Mouse (Mus musculus): ENCODE measurements around the gene Cyp1a1. TPM values are rescaled to one million over a fixed set of nuclear protein-coding genes. Genes with fewer than 3 reads are reported as not detected.
A peak's percentile ranks its signal among the peaks of the same experiment; 100 is the strongest.

Cyp1a1 gene
- 0.11 and 0.14 TPM in 2 replicates for polyA plus RNA-seq (2015; fragmentation: Nextera tagmentation; extraction: Ambion mirVana)

- no peaks in the 10 kb centered on the region for H3K4me1 ChIP-seq
- H3K9me3 ChIP-seq: no peaks in the 10 kb centered on the region
- H3K36me3 ChIP-seq: no peaks in the 10 kb centered on the region
- H3K4me3 ChIP-seq: no peak within 1 kb of the TSS
- H3K27ac ChIP-seq: no peak within 1 kb of the TSS
- H3K9ac ChIP-seq: no peak within 1 kb of the TSS
- H3K4me2 ChIP-seq: no peak within 1 kb of the TSS
- 85% methylated on average over 2 of the region's 2 CpGs for WGBS
- ATAC-seq (ENCODE audit: borderline replicate concordance, extremely low read depth, low FRiP score, low TSS enrichment): no peak
- no peaks in the 10 kb centered on the region for H3K27me3 ChIP-seq
Observed at GRCm38 (mm10) chr9:57687751-57688150, at the start of gene Cyp1a1. TSS of gene Cyp1a1 (plus strand) at chr9:57687928.

DNA sequence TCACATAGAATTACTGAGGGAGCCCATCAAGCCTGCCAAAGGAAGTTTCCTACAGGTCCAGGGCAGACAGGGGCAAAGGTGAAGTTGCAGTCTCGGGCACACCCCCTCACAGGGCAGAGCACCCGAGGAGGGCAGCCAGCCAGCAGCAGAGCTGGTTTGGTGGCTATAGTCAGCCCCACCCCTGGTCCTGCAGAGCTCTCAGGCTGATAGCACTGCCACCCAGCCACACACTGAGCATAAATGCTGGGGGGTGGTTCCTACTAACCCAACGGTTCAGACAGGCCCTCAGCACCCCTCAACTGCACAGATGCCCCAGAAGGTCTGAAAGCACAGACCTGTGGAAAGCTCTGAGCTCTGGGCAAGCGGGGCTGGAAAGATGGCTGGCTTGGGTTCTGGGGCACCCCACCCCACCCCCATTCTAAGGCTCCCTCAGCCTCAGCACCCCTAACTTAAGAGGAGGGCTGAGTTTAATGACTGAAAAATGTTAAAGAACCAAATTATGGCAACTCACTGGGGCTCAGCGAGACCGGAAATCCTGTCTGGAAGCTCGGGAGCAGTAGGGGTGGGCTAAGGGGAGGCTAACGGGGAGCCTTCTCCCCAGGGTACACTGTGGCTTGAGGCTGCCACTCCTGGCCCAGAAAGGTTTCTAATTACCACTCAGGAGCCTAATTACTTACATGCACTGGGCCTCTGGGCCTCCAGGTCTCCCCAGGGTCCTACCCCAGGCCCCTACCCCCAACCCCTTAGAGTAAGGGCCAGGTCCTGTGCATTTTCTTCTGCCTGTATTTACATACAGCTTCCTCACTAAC, 48.9 kb upstream of the Cyp1a1 start:
- H3K27ac ChIP-seq: peak overlapping the region; percentile 88
- no peaks in the 10 kb centered on the region for H3K9me3 ChIP-seq
- H3K4me2 ChIP-seq: peak overlapping the region; percentile 45
- no peaks in the 10 kb centered on the region for H3K27me3 ChIP-seq
- H3K9ac ChIP-seq: peak overlapping the region; percentile 21
- H3K4me3 ChIP-seq: no peak overlapping the region
- whole genome bisulfite sequencing: 31% methylated on average over 8 of the region's 8 CpGs
- H3K4me1 ChIP-seq: peaks cover 67% of the 10 kb centered on the region
- no peaks in the 10 kb centered on the region for H3K36me3 ChIP-seq
- peak; percentile 50; the same call in 1 of the 2 replicates for ATAC-seq (ENCODE audit: borderline replicate concordance, extremely low read depth, low FRiP score, low TSS enrichment)

- peak overlapping the region; percentile 45 for H3K4me2 ChIP-seq
- H3K27ac ChIP-seq: peak overlapping the region; percentile 88
- H3K4me1 ChIP-seq: peaks cover 73% of the 10 kb centered on the region
- H3K9me3 ChIP-seq: no peaks in the 10 kb centered on the region
- no peaks in the 10 kb centered on the region for H3K27me3 ChIP-seq
- no peaks in the 10 kb centered on the region for H3K36me3 ChIP-seq
- WGBS: 62% methylated on average over 5 of the region's 5 CpGs
- ATAC-seq (ENCODE audit: borderline replicate concordance, extremely low read depth, low FRiP score, low TSS enrichment): no peak
- H3K4me3 ChIP-seq: peak overlapping the region; percentile 10
- H3K9ac ChIP-seq: no peak overlapping the region
Observed at GRCm38 (mm10) chr9:57639661-57640328, 47.9 kb upstream of the Cyp1a1 start.

- peak overlapping the region; percentile 10 for H3K4me3 ChIP-seq
- H3K9me3 ChIP-seq: no peaks in the 10 kb centered on the region
- ATAC-seq (ENCODE audit: borderline replicate concordance, extremely low read depth, low FRiP score, low TSS enrichment): peak; percentile 9; the same call in 1 of the 2 replicates
- 10% methylated on average over 15 of the region's 15 CpGs for WGBS
- H3K9ac ChIP-seq: 0 out of 2 replicates have a peak overlapping the region, but pooled peaks have one; percentile 20
- H3K27me3 ChIP-seq: no peaks in the 10 kb centered on the region
- H3K4me1 ChIP-seq: peaks cover 73% of the 10 kb centered on the region
- H3K4me2 ChIP-seq: peak overlapping the region; percentile 45
- peak overlapping the region; percentile 88 for H3K27ac ChIP-seq
- no peaks in the 10 kb centered on the region for H3K36me3 ChIP-seq
Observed at GRCm38 (mm10) chr9:57640384-57640783, 47.3 kb upstream of the Cyp1a1 start.

- H3K4me1 ChIP-seq: peaks cover 73% of the 10 kb centered on the region
- 84% methylated on average over 1 of the region's 1 CpGs for WGBS
- H3K36me3 ChIP-seq: no peaks in the 10 kb centered on the region
- H3K4me2 ChIP-seq: peak overlapping the region; percentile 45
- no peak for ATAC-seq (ENCODE audit: borderline replicate concordance, extremely low read depth, low FRiP score, low TSS enrichment)
- no peaks in the 10 kb centered on the region for H3K27me3 ChIP-seq
- H3K27ac ChIP-seq: peak overlapping the region; percentile 88; the same call in 1 of the 2 replicates
- no peak overlapping the region for H3K4me3 ChIP-seq
- H3K9ac ChIP-seq: peak overlapping the region; percentile 4; the same call in 1 of the 2 replicates
- H3K9me3 ChIP-seq: no peaks in the 10 kb centered on the region
Observed at GRCm38 (mm10) chr9:57641022-57641421, 46.7 kb upstream of the Cyp1a1 start.

GRCm38 (mm10) chr9:57641775-57642550, 45.8 kb upstream of the Cyp1a1 start:
- H3K27me3 ChIP-seq: no peaks in the 10 kb centered on the region
- no peak overlapping the region for H3K4me2 ChIP-seq
- H3K36me3 ChIP-seq: no peaks in the 10 kb centered on the region
- H3K9me3 ChIP-seq: no peaks in the 10 kb centered on the region
- no peak overlapping the region for H3K27ac ChIP-seq
- WGBS: 86% methylated on average over 13 of the region's 13 CpGs
- H3K4me3 ChIP-seq: no peak overlapping the region
- H3K9ac ChIP-seq: no peak overlapping the region
- ATAC-seq (ENCODE audit: borderline replicate concordance, extremely low read depth, low FRiP score, low TSS enrichment): no peak
- H3K4me1 ChIP-seq: peaks cover 71% of the 10 kb centered on the region

DNA sequence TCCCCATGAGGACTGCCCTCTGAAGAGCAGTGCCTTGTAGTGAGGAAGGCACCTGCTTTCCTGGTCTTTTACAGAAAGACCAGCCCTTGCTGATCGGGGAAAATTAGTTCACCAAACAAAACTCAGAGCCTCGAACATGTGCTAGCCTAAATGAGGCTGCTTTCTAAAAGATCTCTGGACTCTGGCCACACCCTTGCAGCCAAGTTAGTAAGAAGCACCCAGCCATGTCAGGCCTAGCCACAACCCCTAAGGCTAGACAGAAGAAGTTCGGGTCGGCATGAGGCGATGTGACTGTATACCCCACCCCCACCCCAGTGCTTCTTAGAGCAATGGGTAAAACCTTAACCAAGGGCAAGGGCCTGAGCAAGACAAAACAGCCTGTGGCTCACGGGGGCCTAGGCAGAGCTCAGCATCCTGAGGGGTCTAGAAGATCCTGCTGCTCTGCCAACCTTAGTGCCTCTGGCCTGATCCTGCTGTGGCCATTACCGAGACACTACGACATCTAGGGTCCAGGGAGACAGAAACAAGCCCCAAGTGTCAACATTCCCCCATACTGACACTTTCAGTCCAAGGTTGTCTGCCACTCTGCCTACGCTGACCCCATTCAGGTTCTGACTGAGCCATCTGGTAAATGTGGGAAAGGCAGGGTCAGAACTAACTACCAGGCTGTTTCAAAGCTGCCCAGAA, 44.4 kb upstream of the Cyp1a1 start:
- ATAC-seq (ENCODE audit: borderline replicate concordance, extremely low read depth, low FRiP score, low TSS enrichment): no peak
- Histone ChIP-seq H3K27ac (no peak overlapping the region), H3K4me3 (peak overlapping the region; percentile 93), H3K9ac (peak overlapping the region; percentile 99; the same call in 1 of the 2 replicates), H3K9me3 (no peaks in the 10 kb centered on the region), H3K36me3 (no peaks in the 10 kb centered on the region), H3K4me2 (peak overlapping the region; percentile 82), H3K4me1 (peaks cover 58% of the 10 kb centered on the region), H3K27me3 (no peaks in the 10 kb centered on the region)
- 65% methylated on average over 9 of the region's 9 CpGs for WGBS

- 37% methylated on average over 7 of the region's 7 CpGs for WGBS
- no peaks in the 10 kb centered on the region for H3K36me3 ChIP-seq
- no peaks in the 10 kb centered on the region for H3K27me3 ChIP-seq
- H3K27ac ChIP-seq: no peak overlapping the region
- H3K4me1 ChIP-seq: peaks cover 53% of the 10 kb centered on the region
- H3K4me3 ChIP-seq: peak overlapping the region; percentile 93
- H3K4me2 ChIP-seq: peak overlapping the region; percentile 82
- no peaks in the 10 kb centered on the region for H3K9me3 ChIP-seq
- peak overlapping the region; percentile 99 for H3K9ac ChIP-seq
- no peak for ATAC-seq (ENCODE audit: borderline replicate concordance, extremely low read depth, low FRiP score, low TSS enrichment)
Observed at GRCm38 (mm10) chr9:57643856-57644180, 43.9 kb upstream of the Cyp1a1 start.

GRCm38 (mm10) chr9:57644442-57644943, 43.2 kb upstream of the Cyp1a1 start:
- ATAC-seq (ENCODE audit: borderline replicate concordance, extremely low read depth, low FRiP score, low TSS enrichment): no peak
- no peaks in the 10 kb centered on the region for H3K27me3 ChIP-seq
- no peaks in the 10 kb centered on the region for H3K36me3 ChIP-seq
- H3K4me2 ChIP-seq: peak overlapping the region; percentile 82
- under 1% methylated on average over 18 of the region's 18 CpGs for WGBS
- peak overlapping the region; percentile 93 for H3K4me3 ChIP-seq
- H3K4me1 ChIP-seq: peaks cover 46% of the 10 kb centered on the region
- no peaks in the 10 kb centered on the region for H3K9me3 ChIP-seq
- H3K27ac ChIP-seq: peak overlapping the region; percentile 98
- peak overlapping the region; percentile 99 for H3K9ac ChIP-seq

- Histone ChIP-seq H3K4me3 (peak overlapping the region; percentile 93), H3K36me3 (no peaks in the 10 kb centered on the region), H3K9me3 (no peaks in the 10 kb centered on the region), H3K4me1 (peaks cover 39% of the 10 kb centered on the region), H3K4me2 (peak overlapping the region; percentile 82), H3K27ac (peak overlapping the region; percentile 98), H3K9ac (peak overlapping the region; percentile 99), H3K27me3 (no peaks in the 10 kb centered on the region)
- 0% methylated on average over 63 of the region's 85 CpGs for WGBS
- peak; percentile 91 for ATAC-seq (ENCODE audit: borderline replicate concordance, extremely low read depth, low FRiP score, low TSS enrichment)
Observed at GRCm38 (mm10) chr9:57644944-57645893, 42.5 kb upstream of the Cyp1a1 start.
